Mouse (Mus musculus) gastrocnemius, adult 18-20 months (tissue): ENCODE measurements at regions not wholly inside any gene's neighbourhood (a gene's known extent, or its start where the extent isn't known, plus 50 kb on each side); places are given as distances from the start of the nearest gene placed in this dataset.
"Not testable (repeated sequence)": the region's sequence is repeated elsewhere in the genome, so short reads cannot be mapped to it uniquely, and the experiment has no call there.

Source experiments
- DNase-seq: peaks from one replicate; pipeline ENCODE4 v3.0.0; 2021; ENCODE audit warnings: low spot score

GRCm38 (mm10) chr8:116046859-116047258 lies 339.3 kb upstream of the Maf start:
- DNase-seq: no peak

- no peak for DNase-seq
Measured at GRCm38 (mm10) chr8:116045526-116045925, 337.9 kb upstream of the Maf start.

GRCm38 (mm10) chr8:116043381-116043780 lies 335.8 kb upstream of the Maf start:
- DNase-seq: no peak

- peak; percentile 6 for DNase-seq
Measured at GRCm38 (mm10) chr8:116030966-116031365, 323.4 kb upstream of the Maf start.

GRCm38 (mm10) chr8:116025321-116025720 lies 317.7 kb upstream of the Maf start:
- no peak for DNase-seq

GRCm38 (mm10) chr8:116024811-116025210 lies 317.2 kb upstream of the Maf start:
- peak; percentile 26 for DNase-seq

- DNase-seq: no peak
Measured at GRCm38 (mm10) chr8:116021691-116022090, 314.1 kb upstream of the Maf start.

GRCm38 (mm10) chr8:115995320-115995719 lies 287.7 kb upstream of the Maf start:
- no peak for DNase-seq

- no peak for DNase-seq
Measured at GRCm38 (mm10) chr8:115991989-115992388, 284.4 kb upstream of the Maf start.

GRCm38 (mm10) chr8:115983397-115983796 lies 275.8 kb upstream of the Maf start:
- peak; percentile 23 for DNase-seq

GRCm38 (mm10) chr8:115982326-115982725 lies 274.7 kb upstream of the Maf start:
- no peak for DNase-seq

GRCm38 (mm10) chr8:115981426-115981825 lies 273.8 kb upstream of the Maf start:
- DNase-seq: no peak

- DNase-seq: no peak
Measured at GRCm38 (mm10) chr8:115980616-115981015, 273.0 kb upstream of the Maf start.

GRCm38 (mm10) chr8:115977152-115977551 lies 269.6 kb upstream of the Maf start:
- peak; percentile 71 for DNase-seq

GRCm38 (mm10) chr8:115974706-115975105 lies 267.1 kb upstream of the Maf start:
- no peak for DNase-seq

- DNase-seq: not testable (repeated sequence)
Measured at GRCm38 (mm10) chr8:115971351-115971750, 263.8 kb upstream of the Maf start.

- no peak for DNase-seq
Measured at GRCm38 (mm10) chr8:115968121-115968520, 260.5 kb upstream of the Maf start.

GRCm38 (mm10) chr8:115965981-115966380 lies 258.4 kb upstream of the Maf start:
- no peak for DNase-seq

- no peak for DNase-seq
Measured at GRCm38 (mm10) chr8:115955371-115955770, 247.8 kb upstream of the Maf start.

GRCm38 (mm10) chr8:115953783-115954470 lies 246.3 kb upstream of the Maf start:
- no peak for DNase-seq

- no peak for DNase-seq
Measured at GRCm38 (mm10) chr8:115952496-115952895, 244.9 kb upstream of the Maf start.

- DNase-seq: no peak
Measured at GRCm38 (mm10) chr8:115948916-115949315, 241.3 kb upstream of the Maf start.

- peak; percentile 9 for DNase-seq
Measured at GRCm38 (mm10) chr8:115948036-115948435, 240.4 kb upstream of the Maf start.
